Mouse (Mus musculus) heart, postnatal 0 days (tissue): ENCODE measurements at regions not wholly inside any gene's neighbourhood (a gene's known extent, or its start where the extent isn't known, plus 50 kb on each side); places are given as distances from the start of the nearest gene placed in this dataset.

Source experiments
- CTCF ChIP-seq: IDR thresholded peaks from 2 replicates; pipeline ENCODE4 v1.5.1; 2016; ENCODE audit warnings: antibody characterized with exemption, control low read depth, low read depth
- EP300 ChIP-seq: IDR thresholded peaks from 2 replicates; pipeline ENCODE4 v1.6.1; 2016; ENCODE audit warnings: antibody characterized with exemption, low read depth

GRCm38 (mm10) chr14:80237552-80237951, 253.7 kb downstream of the Olfm4 start:
- TF ChIP-seq CTCF (no peak), EP300 (no peak)
